Mouse (Mus musculus): Measurements from ENCODE around the gene Hmox1.

DNA sequence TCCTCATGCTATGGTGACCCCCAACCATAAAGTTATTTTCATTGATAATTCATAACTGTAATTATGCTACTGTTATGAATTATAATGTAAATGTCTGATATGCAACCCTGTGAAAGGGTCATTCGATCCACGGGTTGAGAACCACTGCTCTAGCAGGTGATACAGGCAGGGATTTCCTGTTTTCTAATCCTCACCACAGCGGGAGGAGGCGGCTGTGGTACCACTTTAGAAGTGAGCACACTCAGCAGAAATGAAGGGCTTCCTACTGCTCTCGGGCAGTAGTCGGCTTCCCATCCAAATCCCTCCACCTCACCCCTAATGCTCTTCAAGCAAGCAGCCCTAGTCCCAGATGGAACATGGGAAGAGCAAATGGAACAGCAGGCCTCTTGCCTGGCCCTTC is 33.4 kb upstream of the Hmox1 start:
- TF ChIP-seq POLR2A (IDR thresholded peaks at IDR 0.05; ENCODE audit: control insufficient read depth, low read depth, low read length) (no peak), CTCF (IDR thresholded peaks at IDR 0.05; ENCODE audit: control insufficient read depth, insufficient read depth, insufficient replicate concordance, low read depth, low read length) (no peak)
